Mouse (Mus musculus): ENCODE results near the gene Zfp58.
"Not testable (repeated sequence)": the region's sequence is repeated elsewhere in the genome, so short reads cannot be mapped to it uniquely, and the experiment has no call there.

Zfp58 gene

DNA sequence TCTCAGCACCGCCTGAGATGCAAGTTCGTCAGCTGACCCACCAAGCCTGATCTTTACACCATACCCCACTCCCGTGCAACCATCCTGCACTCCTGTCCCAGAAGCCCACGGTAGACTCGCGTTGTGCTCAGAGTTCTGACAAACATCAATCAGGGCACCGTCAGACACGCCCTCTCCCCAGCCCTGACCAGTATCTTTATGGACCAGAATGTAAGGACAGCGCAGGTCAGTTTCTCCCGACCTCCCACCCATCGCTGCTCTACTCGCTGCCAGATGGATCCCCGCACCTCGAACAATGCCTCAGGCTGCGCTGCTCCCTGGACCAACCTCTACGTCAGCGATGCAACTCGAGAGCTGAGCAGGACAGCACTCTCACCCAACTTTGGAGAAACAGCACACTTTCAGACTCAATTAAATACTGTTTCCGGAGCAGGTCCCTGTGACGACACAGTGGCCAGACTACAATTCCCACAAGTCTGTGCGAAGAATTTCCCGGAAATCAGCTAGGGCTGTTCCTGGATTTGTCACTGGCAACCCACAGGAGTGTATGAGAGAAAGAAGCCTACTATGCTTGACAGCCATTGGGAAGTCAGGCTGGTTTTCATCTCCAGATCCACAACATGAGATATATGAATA is at the start of gene Zfp58:
TSS of gene Zfp58 (minus strand) at position 472 of the 636 bp plus-strand sequence.
- peak; percentile 91 for DNase-seq (ENCODE audit: low spot score)

- DNase-seq (ENCODE audit: low spot score) = no peak
These were observed 45.6 kb upstream of the Zfp58 start for GRCm38 (mm10) chr13:67545941-67546340.

- DNase-seq (ENCODE audit: low spot score) = no peak
These were observed 26.8 kb upstream of the Zfp58 start for GRCm38 (mm10) chr13:67527049-67527730.

- peak; percentile 95 for DNase-seq (ENCODE audit: low spot score)
These were observed 25.5 kb upstream of the Zfp58 start, which contains the start of the genes Gm26965 and Zfp87 for GRCm38 (mm10) chr13:67525753-67526410. Gene Gm26965 (minus strand): TSS chr13:67526151. Gene Zfp87 (minus strand): TSS chr13:67526177.

- DNase-seq (ENCODE audit: low spot score) = no peak
These were observed 553 bp upstream of the Zfp58 start for GRCm38 (mm10) chr13:67500908-67501307.

- DNase-seq (ENCODE audit: low spot score) = no peak
These were observed 4.7 kb downstream of the Zfp58 start for GRCm38 (mm10) chr13:67495631-67496030.

GRCm38 (mm10) chr13:67484424-67484811 is 15.9 kb downstream of the Zfp58 start:
- DNase-seq (ENCODE audit: low spot score) = no peak

- peak; percentile 94 for DNase-seq (ENCODE audit: low spot score)
These were observed 16.5 kb downstream of the Zfp58 start, which contains the start of gene Zfp874b for GRCm38 (mm10) chr13:67483625-67484423. Gene Zfp874b (minus strand): TSS chr13:67484258.

GRCm38 (mm10) chr13:67481528-67481927 is 18.8 kb downstream of the Zfp58 start:
- peak; percentile 17 for DNase-seq (ENCODE audit: low spot score)

DNA sequence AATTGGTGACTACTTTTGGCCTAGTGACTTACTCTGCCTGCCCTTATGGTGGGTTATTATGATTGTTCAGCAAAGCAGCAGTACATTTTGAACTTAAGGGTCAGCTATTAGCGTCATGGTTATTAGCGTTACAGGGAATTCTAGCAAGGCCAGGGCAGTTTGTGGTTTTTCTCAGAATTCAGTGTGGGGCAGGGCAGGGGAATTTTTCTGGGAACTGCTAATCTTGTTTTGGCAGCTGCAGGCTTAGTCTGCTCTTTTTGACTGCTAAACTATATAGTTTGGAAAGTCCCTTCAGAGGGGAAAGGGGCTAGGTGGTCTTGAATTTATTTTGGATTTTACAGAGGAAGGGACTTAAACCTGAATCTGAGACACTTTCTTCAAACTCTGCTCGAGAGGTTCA is 31.1 kb downstream of the Zfp58 start:
- peak; percentile 64 for DNase-seq (ENCODE audit: low spot score)

DNA sequence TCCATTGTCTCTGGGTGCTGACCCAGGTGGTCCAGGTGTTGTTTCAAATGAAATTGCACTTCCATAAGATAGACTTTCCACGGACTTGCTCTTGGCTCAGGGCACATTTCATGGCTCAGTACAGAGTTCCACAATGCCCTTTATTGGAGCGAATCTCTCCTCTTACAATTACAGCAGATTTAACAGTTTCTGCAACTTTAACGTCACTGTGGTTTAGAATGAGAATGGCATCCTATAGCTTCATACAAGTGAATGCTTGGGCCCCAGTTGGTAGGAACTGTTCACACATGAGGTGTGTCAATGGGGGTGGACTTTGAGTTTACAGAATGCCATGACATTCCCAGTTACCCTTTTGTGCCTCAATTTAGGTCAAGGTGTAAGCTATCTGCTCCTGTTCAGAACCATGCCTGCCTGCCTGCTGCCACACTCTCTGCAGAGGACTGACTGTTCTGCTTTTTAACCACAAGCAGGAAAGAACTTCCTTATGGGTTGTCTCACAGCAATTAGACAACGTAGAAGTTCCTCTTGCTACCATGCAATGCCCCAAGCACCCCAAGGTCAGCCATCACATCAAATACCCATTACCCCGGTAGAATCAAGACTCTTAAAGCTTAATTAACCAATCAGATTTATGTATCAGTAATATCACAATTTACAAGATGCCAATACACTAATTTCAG is 36.7 kb downstream of the Zfp58 start:
- not testable (repeated sequence) for DNase-seq (ENCODE audit: low spot score)

DNA sequence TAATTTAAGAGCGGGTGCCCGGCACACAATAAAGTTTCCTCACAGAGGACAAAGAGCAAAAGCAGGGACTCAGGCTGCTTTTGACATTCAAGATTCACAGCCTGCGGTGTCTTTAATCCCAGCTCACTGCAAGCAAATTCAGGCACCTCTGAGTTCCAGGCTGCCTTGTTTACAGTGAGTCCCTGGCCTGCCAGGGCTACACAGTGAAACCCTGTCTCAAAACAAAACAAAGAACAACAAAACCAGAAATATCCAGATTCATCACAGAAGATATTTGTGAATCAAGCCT is 48.4 kb downstream of the Zfp58 start:
- DNase-seq (ENCODE audit: low spot score) = peak; percentile 57

DNA sequence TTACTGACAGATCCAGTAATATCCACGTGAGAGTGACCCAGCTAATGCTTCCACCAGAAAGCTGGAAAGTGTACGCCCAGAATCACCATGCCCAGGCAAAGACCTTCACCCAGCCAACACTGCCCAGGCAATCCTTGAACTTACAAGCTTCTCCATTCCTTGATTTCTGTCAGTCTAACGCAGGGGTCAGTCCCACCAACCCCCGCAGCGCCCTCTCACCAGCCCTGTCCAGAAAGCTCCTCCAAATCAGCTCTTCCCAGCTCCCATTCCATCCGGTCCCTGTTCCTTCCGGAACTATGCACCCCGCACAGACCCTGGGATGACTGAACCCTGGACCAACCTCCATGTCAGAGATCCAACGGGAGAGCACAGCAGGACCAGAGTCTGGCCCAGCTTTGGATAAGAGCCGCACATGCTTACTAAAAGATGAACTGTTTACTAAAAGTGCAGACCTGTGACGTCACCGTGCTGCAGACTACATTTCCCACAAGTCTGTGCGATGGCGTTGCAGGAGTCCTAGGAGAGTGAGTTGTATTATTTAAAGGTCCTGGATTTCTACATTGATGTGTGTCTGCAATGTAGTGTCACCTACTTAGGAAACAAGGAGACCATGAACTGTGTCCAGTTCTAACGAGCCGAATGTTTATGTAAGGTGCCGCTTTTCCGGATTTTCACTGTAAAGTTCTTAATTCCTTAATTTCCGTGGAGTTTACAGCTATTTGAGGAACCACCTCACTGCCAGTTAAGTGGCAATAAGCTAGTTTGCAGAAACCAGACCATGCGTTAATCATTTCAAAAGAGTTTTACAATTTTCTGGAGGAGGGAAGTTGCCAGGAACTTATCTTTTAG is 49.0 kb downstream of the Zfp58 start, which contains the start of gene Zfp874a:
TSS of gene Zfp874a (minus strand) at position 453 of the 849 bp plus-strand sequence.
- peak; percentile 93 for DNase-seq (ENCODE audit: low spot score)
